Comparison of ENCODE assay signal across 11 mouse cellular contexts in the genomic region with DNA sequence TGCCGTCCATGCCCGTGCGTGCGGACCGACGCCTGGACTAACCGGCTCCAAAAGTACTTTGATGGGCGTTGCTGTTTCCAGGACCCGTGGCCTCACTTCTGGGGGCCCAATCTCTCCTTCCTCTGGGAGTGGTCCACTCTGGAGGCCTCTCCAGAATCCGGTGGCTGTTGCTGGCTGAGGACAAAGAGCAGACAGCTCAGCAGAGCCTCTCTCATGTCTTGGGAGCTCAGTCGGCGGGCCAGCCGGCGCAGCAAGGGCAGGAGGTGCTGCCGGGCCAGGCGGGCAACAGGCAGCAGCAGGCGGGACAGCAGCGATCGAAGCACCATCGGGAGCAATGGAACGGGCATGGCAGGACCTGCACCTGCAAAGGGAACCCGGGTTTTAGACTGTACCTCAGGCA. TPM values are rescaled to one million over a fixed set of nuclear protein-coding genes. Genes with fewer than 3 reads are reported as not detected.
DNase-seq lines count a peak whose midpoint lies in the region; ATAC-seq lines count a peak whose summit lies in the region.
"Had no signal": no experiment of that assay in that cellular context is flagged by ENCODE, and none has a peak within 500 bp of the region (broad histone marks: within the 10 kb centered on the region; RNA-seq: fewer than 3 reads in every experiment).

No protein-coding gene starts in this region.

- H3K4me3 ChIP-seq in kidney, embryonic 14.5 days (ENCODE audit: low read length): no peak overlapping the region
- peak overlapping the region; percentile 30 for H3K4me3 ChIP-seq in liver, embryonic 12.5 days

- no peak for ATAC-seq in kidney, embryonic 14.5 days (ENCODE audit: low FRiP score, low TSS enrichment)
- 0 out of 2 replicates have a peak, but pooled peaks have one; percentile 9 for ATAC-seq in liver, embryonic 12.5 days
- ATAC-seq in activated CD4-positive, CD25-positive, alpha-beta regulatory T cell, adult 4 months: no peak

- H3K9me3 ChIP-seq in kidney, embryonic 14.5 days (ENCODE audit: control insufficient read depth, low read length): no peaks in the 10 kb centered on the region
- no peaks in the 10 kb centered on the region for H3K9me3 ChIP-seq in liver, embryonic 12.5 days (replicated peaks)

- H3K27ac ChIP-seq in kidney, embryonic 14.5 days (ENCODE audit: low read depth, low read length): no peak overlapping the region
- 0 out of 2 replicates have a peak overlapping the region, but pooled peaks have one; percentile 43 for H3K27ac ChIP-seq in liver, embryonic 12.5 days

- H3K27me3 ChIP-seq in kidney, embryonic 14.5 days (ENCODE audit: control insufficient read depth, insufficient read depth, low read length): 0 out of 2 replicates have a peak, but pooled peaks cover 4% of the 10 kb centered on the region
- H3K27me3 ChIP-seq in liver, embryonic 12.5 days (replicated peaks): peaks cover 14% of the 10 kb centered on the region

- H3K4me2 ChIP-seq in kidney, embryonic 14.5 days (replicated peaks; ENCODE audit: low read depth, low read length): 0 out of 2 replicates have a peak overlapping the region, but pooled peaks have one; percentile 21
- peak overlapping the region; percentile 71 for H3K4me2 ChIP-seq in liver, embryonic 12.5 days

- peaks cover 21% of the 10 kb centered on the region; the same call in 1 of the 2 replicates for H3K4me1 ChIP-seq in kidney, embryonic 14.5 days (ENCODE audit: control insufficient read depth, insufficient read depth, low read length)
- H3K4me1 ChIP-seq in liver, embryonic 12.5 days: peaks cover 72% of the 10 kb centered on the region

- 19% methylated on average over 22 of the region's 22 CpGs for WGBS in kidney, embryonic 14.5 days
- WGBS in liver, embryonic 12.5 days (ENCODE audit: insufficient replicate concordance): 24% methylated on average over 22 of the region's 22 CpGs

- H3K9ac ChIP-seq in kidney, embryonic 14.5 days (ENCODE audit: low read depth, low read length): 0 out of 2 replicates have a peak overlapping the region, but pooled peaks have one; percentile 8
- peak overlapping the region; percentile 54 for H3K9ac ChIP-seq in liver, embryonic 12.5 days

- peak; percentile 12 for DNase-seq in cerebellum, adult 9-11 months
- DNase-seq in cerebellum, postnatal 36 days: no peak
- DNase-seq in kidney, postnatal 25 days: no peak
- DNase-seq in embryo, embryonic 9.5 days (ENCODE audit: extremely low spot score): peak; percentile 39
- no peak for DNase-seq in urinary bladder, adult 18-20 months (ENCODE audit: low spot score in 2 of 2)
- DNase-seq: lung, adult 2 months; thymus, postnatal 14 days had no signal

- no peaks in the 10 kb centered on the region for H3K36me3 ChIP-seq in kidney, embryonic 14.5 days (ENCODE audit: control insufficient read depth, insufficient read depth, low read length)
- H3K36me3 ChIP-seq in liver, embryonic 12.5 days: no peaks in the 10 kb centered on the region

RNA-seq across cellular contexts. Expression of a gene that starts 0.6 kb away (rescaled TPM):
- polyA plus RNA-seq in kidney, embryonic 14.5 days (2014; fragmentation: Nextera tagmentation; extraction: Ambion mirVana): 4.2 and 5.1 TPM in 2 replicates
- polyA plus RNA-seq in liver, embryonic 12.5 days (2016; fragmentation: Nextera tagmentation; extraction: Ambion mirVana): 0.33 TPM in 1 of 2 replicates, not detected in the other
- polyA plus RNA-seq in activated CD4-positive, CD25-positive, alpha-beta regulatory T cell, adult 4 months (2017; shearing (Covaris generic)): not detected
- polyA plus RNA-seq: heart, postnatal 0 days; lung, adult 2 months had no signal

RNA-seq across cellular contexts. Expression of a gene that starts 1.9 kb away (rescaled TPM):
- 61.4 and 83.5 TPM in 2 replicates for polyA plus RNA-seq in kidney, embryonic 14.5 days (2014; fragmentation: Nextera tagmentation; extraction: Ambion mirVana)
- polyA plus RNA-seq in liver, embryonic 12.5 days (2016; fragmentation: Nextera tagmentation; extraction: Ambion mirVana): 260 and 267 TPM in 2 replicates
- polyA plus RNA-seq in activated CD4-positive, CD25-positive, alpha-beta regulatory T cell, adult 4 months (2017; shearing (Covaris generic)): 10 to 100 TPM; 82.3 to 85.3 TPM

RNA-seq across cellular contexts. Expression of a gene that starts 28.3 kb away (rescaled TPM):
- 1,653 and 1,961 TPM in 2 replicates for polyA plus RNA-seq in kidney, embryonic 14.5 days (2014; fragmentation: Nextera tagmentation; extraction: Ambion mirVana)
- 1,007 and 1,098 TPM in 2 replicates for polyA plus RNA-seq in liver, embryonic 12.5 days (2016; fragmentation: Nextera tagmentation; extraction: Ambion mirVana)
- 100 to 1,000 TPM; 836 to 982 TPM for polyA plus RNA-seq in activated CD4-positive, CD25-positive, alpha-beta regulatory T cell, adult 4 months (2017; shearing (Covaris generic))

RNA-seq across cellular contexts. Expression of a gene that starts 37.7 kb away (rescaled TPM):
- 122 and 140 TPM in 2 replicates for polyA plus RNA-seq in kidney, embryonic 14.5 days (2014; fragmentation: Nextera tagmentation; extraction: Ambion mirVana)
- 69.1 and 72.5 TPM in 2 replicates for polyA plus RNA-seq in liver, embryonic 12.5 days (2016; fragmentation: Nextera tagmentation; extraction: Ambion mirVana)
- polyA plus RNA-seq in activated CD4-positive, CD25-positive, alpha-beta regulatory T cell, adult 4 months (2017; shearing (Covaris generic)): 10 to 100 TPM; 27.7 to 33.8 TPM

RNA-seq across cellular contexts. Expression of a gene that starts 45.8 kb away (rescaled TPM):
- polyA plus RNA-seq in kidney, embryonic 14.5 days (2014; fragmentation: Nextera tagmentation; extraction: Ambion mirVana): 3.5 and 4.8 TPM in 2 replicates
- 2.0 TPM in 2 replicates for polyA plus RNA-seq in liver, embryonic 12.5 days (2016; fragmentation: Nextera tagmentation; extraction: Ambion mirVana)
- polyA plus RNA-seq in activated CD4-positive, CD25-positive, alpha-beta regulatory T cell, adult 4 months (2017; shearing (Covaris generic)): 10 to 100 TPM; 28.3 to 50.2 TPM

Comparison
In these comparisons a context has a peak if more than half of its experiments do, and no peak if none do; other contexts are left out.
1. DNase-seq: peak in cerebellum, adult 9-11 months (single experiment) and embryo, embryonic 9.5 days (single experiment); none in cerebellum, postnatal 36 days (0 of 2), kidney, postnatal 25 days (0 of 2) and urinary bladder, adult 18-20 months (0 of 2).